In the genomic region with DNA sequence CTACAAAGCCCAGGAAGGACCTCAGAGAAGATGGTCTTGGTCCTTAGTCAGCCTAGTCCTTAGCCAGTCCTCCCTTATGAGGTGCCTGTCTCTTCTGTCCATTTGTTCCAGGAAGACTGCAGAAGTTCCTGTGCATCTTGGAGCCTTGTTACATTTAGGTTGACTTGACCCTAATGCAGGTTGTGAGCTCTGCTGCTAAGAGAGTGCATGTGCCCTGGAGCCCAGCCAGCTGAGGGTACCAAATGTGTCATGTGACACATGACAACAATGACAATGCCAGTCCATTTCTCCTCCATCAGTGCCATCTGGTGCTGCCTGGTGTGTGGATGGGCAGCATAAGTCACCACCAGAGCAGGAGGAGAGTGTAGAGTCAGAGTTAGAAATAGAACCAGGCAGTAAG, we compare ENCODE assay signal across 15 mouse cellular contexts.
"Had no signal": no experiment of that assay in that cellular context is flagged by ENCODE, and none has a peak within 500 bp of the region (broad histone marks: within the 10 kb centered on the region; RNA-seq: fewer than 3 reads in every experiment).

No protein-coding gene starts in this region.

- H3K36me3 ChIP-seq: neural tube, embryonic 15.5 days; stomach, embryonic 15.5 days had no signal

- H3K9ac ChIP-seq: neural tube, embryonic 15.5 days; stomach, embryonic 15.5 days had no signal

- H3K27me3 ChIP-seq: neural tube, embryonic 15.5 days; stomach, embryonic 15.5 days had no signal

- H3K27ac ChIP-seq: neural tube, embryonic 15.5 days; stomach, embryonic 15.5 days; stomach, postnatal 0 days had no signal

- DNase-seq: retina, postnatal 1 day; right cerebral cortex, adult 18-20 months; right cerebral cortex, postnatal 14 days; right cerebral cortex, postnatal 25 days; right cerebral cortex, postnatal 4 days; spleen, adult 18-20 months; thymus, adult 18-20 months; thymus, adult 2 months; thymus, postnatal 14 days; thymus, postnatal 25 days; thymus, postnatal 36 days; thymus, postnatal 4 days had no signal

- H3K4me2 ChIP-seq: neural tube, embryonic 15.5 days; stomach, embryonic 15.5 days had no signal

- H3K4me3 ChIP-seq: neural tube, embryonic 15.5 days; stomach, embryonic 15.5 days had no signal

- H3K4me1 ChIP-seq: neural tube, embryonic 15.5 days; stomach, embryonic 15.5 days had no signal

- H3K9me3 ChIP-seq: neural tube, embryonic 15.5 days; stomach, embryonic 15.5 days had no signal
